Mouse (Mus musculus) spleen, adult 2 months (tissue): ENCODE measurements at regions not wholly inside any gene's neighbourhood (a gene's known extent, or its start where the extent isn't known, plus 50 kb on each side); places are given as distances from the start of the nearest gene placed in this dataset.

Experiments used
- CTCF ChIP-seq: fragments of 200-500 bp; IDR thresholded peaks from 2 replicates; pipeline ENCODE4 v1.5.1; 2011; ENCODE audit warnings: mild to moderate bottlenecking, inconsistent platforms; ENCODE audit not compliant: insufficient read depth, insufficient read length, insufficient replicate concordance; ENCODE audit errors: extremely low read depth
- POLR2A ChIP-seq: fragments of 200-500 bp; IDR thresholded peaks from 2 replicates; pipeline ENCODE4 v1.6.1; 2011; ENCODE audit warnings: low read depth, low read length, inconsistent platforms

GRCm38 (mm10) chr1:89273021-89273420 is 181.6 kb upstream of the Agap1 start:
- TF ChIP-seq CTCF (no peak), POLR2A (no peak)
